Mouse (Mus musculus) liver, embryonic 16.5 days (tissue): Measurements from ENCODE around the gene Srp9. TPM values are rescaled to one million over a fixed set of nuclear protein-coding genes. Genes with fewer than 3 reads are reported as not detected.
"Not testable (repeated sequence)": the region's sequence is repeated elsewhere in the genome, so short reads cannot be mapped to it uniquely, and the experiment has no call there.

Experiments used
- ATAC-seq: fragments of 200-750 bp; cut with Nextera tagmentation; 2 replicates; pipeline ENCODE4 v1.8.0; 2017; ENCODE audit warnings: low read depth, mild to moderate bottlenecking, moderate number of reproducible peaks, moderate library complexity
- H3K27ac ChIP-seq: fragments of 300-500 bp; sonication (generic); 2 replicates; pipeline ENCODE4 v1.5.1; 2014; ENCODE audit warnings: mild to moderate bottlenecking, low read length
- H3K27me3 ChIP-seq: fragments of 300-500 bp; sonication (generic); 2 replicates; pipeline ENCODE4 v1.6.1; 2014; ENCODE audit warnings: low read depth, low read length, mixed read lengths; ENCODE audit not compliant: control insufficient read depth, insufficient read depth
- H3K36me3 ChIP-seq: fragments of 300-500 bp; sonication (generic); 2 replicates; pipeline ENCODE4 v1.6.1; 2014; ENCODE audit warnings: mild to moderate bottlenecking; ENCODE audit not compliant: control insufficient read depth, insufficient read depth
- H3K4me1 ChIP-seq: fragments of 300-500 bp; sonication (generic); 2 replicates; pipeline ENCODE4 v1.6.1; 2014; ENCODE audit warnings: low read depth, low read length, mixed read lengths; ENCODE audit not compliant: control insufficient read depth
- H3K4me2 ChIP-seq: fragments of 300-500 bp; sonication (generic); 2 replicates; pipeline ENCODE4 v1.6.1; 2014; ENCODE audit warnings: low read depth, low read length, mixed read lengths
- H3K4me3 ChIP-seq: fragments of 300-500 bp; sonication (generic); 2 replicates; pipeline ENCODE4 v1.5.1; 2014; ENCODE audit warnings: low read depth, mild to moderate bottlenecking, low read length
- H3K9ac ChIP-seq: fragments of 300-500 bp; sonication (generic); 2 replicates; pipeline ENCODE4 v1.6.1; 2014; ENCODE audit warnings: low read depth, low read length
- H3K9me3 ChIP-seq: fragments of 300-500 bp; sonication (generic); replicated peaks from 2 replicates; pipeline ENCODE4 v1.6.1; 2016; ENCODE audit warnings: low read length; ENCODE audit not compliant: control insufficient read depth
- WGBS: fragments of 180-500 bp; shearing (Covaris S2); extraction: QIAGEN DNeasy Blood & Tissue Kit; methylation state at CpG from one replicate; pipeline ENCODE4 v1.1.7; 2014; ENCODE audit not compliant: insufficient replicate concordance; 5-methylcytosine and 5-hydroxymethylcytosine counted together
- polyA plus RNA-seq: library from polyadenylated mRNA; unstranded; fragments of >200 nt; fragmentation: Nextera tagmentation; extraction: Ambion mirVana; gene quantifications from 2 replicates; pipeline ENCODE4 v1.2.1, GENCODE M21; 2015

The Srp9 gene
- polyA plus RNA-seq, 1 experiment from 2014 or later: 51.4 TPM

DNA sequence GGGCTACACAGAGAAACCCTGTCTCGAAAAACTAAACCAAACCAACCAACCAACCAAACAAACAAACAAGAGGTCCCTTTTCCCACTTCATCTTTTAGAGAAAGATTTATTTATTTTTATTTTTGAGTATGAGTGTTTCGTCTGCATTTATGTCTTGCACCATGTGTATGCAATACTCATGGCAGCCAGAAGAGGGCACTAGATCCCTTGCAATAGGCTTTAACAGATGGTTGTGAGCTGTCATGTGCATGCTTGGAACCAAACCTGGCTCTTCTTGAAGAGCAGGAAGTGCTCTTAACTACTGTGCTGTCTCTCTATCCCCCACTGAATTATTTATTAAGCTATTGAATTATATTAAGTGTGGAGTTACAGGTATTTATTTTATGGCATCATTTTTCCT, 25.4 kb downstream of the Srp9 start:
- Histone ChIP-seq H3K27ac (no peak overlapping the region), H3K4me3 (no peak overlapping the region), H3K9ac (no peak overlapping the region), H3K4me2 (no peak overlapping the region), H3K4me1 (no peaks in the 10 kb centered on the region), H3K9me3 (no peaks in the 10 kb centered on the region), H3K36me3 (no peaks in the 10 kb centered on the region), H3K27me3 (no peaks in the 10 kb centered on the region)
- WGBS: 56% methylated on average over 2 of the region's 2 CpGs
- ATAC-seq: no peak

DNA sequence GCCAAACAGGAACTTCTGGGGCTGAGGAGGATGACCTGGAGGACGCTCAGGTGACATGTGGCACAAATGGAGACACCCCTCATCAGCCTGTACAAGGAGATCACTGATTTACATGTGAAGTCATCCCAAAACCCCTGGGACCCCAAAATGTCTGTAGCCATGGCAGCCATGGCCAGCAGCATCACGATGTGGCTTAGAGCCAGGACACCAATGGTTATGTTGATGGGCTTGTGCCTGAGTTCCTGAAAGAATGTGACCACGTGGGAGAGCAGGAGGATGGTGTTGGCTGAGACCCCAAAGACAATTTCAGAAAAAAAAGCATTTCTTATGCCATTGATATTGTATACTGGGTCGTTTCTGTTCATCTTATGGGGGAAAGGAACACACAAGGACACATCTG, 33.2 kb downstream of the Srp9 start:
- no peaks in the 10 kb centered on the region for H3K9me3 ChIP-seq
- no peak overlapping the region for H3K4me2 ChIP-seq
- no peaks in the 10 kb centered on the region for H3K4me1 ChIP-seq
- no peak overlapping the region for H3K9ac ChIP-seq
- 42% methylated on average over 4 of the region's 4 CpGs for WGBS
- H3K4me3 ChIP-seq: no peak overlapping the region
- no peak overlapping the region for H3K27ac ChIP-seq
- no peaks in the 10 kb centered on the region for H3K36me3 ChIP-seq
- no peaks in the 10 kb centered on the region for H3K27me3 ChIP-seq
- no peak for ATAC-seq

DNA sequence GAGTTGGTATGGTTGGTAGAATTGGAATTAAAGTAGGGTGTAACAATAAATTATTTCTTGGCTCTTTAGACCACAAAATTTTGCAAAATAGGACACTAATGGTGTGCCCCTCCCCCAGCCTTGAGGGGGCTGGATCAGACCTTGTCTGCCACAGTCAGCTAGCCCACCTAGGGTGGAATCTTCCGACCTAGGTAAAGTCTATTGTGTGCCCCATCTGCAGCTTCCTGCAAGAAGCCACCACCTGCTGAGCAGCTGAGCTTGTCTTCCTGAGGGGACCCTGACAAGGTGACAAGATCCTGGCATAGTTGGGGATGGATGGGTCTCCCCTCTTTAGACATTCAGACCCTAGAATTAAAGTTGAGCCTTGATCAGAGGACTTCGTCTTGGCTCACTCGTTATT, 35.0 kb downstream of the Srp9 start:
- Histone ChIP-seq H3K27ac (no peak overlapping the region), H3K9me3 (no peaks in the 10 kb centered on the region), H3K36me3 (no peaks in the 10 kb centered on the region), H3K9ac (no peak overlapping the region), H3K4me1 (no peaks in the 10 kb centered on the region), H3K4me2 (no peak overlapping the region), H3K27me3 (no peaks in the 10 kb centered on the region), H3K4me3 (no peak overlapping the region)
- ATAC-seq: no peak
- WGBS: 69% methylated on average over 3 of the region's 3 CpGs

DNA sequence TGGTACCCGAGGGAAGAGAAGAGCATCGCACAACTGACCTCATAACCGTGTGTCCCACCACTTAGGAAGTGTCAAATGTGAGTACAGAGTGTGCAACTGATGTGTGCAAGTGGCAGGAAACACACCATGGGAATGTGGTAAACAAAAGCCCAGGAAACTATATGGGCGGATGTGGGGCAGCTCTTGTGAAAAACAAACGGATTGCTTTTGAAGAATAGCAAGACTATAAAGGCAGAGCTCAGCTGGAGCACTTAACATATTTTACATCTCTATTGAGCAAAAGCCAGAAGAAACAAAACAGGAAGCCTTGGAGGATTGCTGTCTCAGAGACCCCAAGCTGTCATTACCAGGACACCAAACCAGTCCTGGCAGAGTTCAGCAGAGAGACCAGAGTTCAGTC, 38.4 kb downstream of the Srp9 start:
- no peak overlapping the region for H3K27ac ChIP-seq
- no peaks in the 10 kb centered on the region for H3K27me3 ChIP-seq
- no peak overlapping the region for H3K4me3 ChIP-seq
- 24% methylated on average over 5 of the region's 5 CpGs for WGBS
- H3K36me3 ChIP-seq: no peaks in the 10 kb centered on the region
- ATAC-seq: no peak
- no peaks in the 10 kb centered on the region for H3K9me3 ChIP-seq
- no peaks in the 10 kb centered on the region for H3K4me1 ChIP-seq
- no peak overlapping the region for H3K9ac ChIP-seq
- H3K4me2 ChIP-seq: no peak overlapping the region

DNA sequence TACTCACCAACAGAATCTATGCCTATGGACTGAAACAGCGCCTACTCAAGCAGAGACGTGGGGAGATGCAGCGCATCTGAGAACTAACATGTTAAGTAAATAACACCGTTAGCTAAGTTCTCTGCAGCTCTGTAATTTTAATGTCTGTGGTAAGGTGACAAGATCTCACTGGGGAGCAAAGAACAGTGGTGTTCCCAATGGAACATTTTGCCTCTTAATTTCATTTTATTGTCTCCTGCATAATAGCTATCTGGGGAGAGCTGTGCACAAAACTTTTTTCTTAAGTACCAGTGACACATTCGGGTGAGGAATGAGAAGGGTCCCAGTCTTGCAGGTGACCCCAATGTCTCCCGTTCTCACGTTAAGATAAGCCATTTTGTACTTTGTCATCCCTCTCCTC, 39.8 kb downstream of the Srp9 start, which contains the start of gene Vmn1r1:
TSS of gene Vmn1r1 (minus strand) at position 101 of the 400 bp plus-strand sequence.
- no peak within 1 kb of the TSS for H3K27ac ChIP-seq
- H3K4me2 ChIP-seq: no peak within 1 kb of the TSS
- 64% methylated on average over 7 of the region's 7 CpGs for WGBS

DNA sequence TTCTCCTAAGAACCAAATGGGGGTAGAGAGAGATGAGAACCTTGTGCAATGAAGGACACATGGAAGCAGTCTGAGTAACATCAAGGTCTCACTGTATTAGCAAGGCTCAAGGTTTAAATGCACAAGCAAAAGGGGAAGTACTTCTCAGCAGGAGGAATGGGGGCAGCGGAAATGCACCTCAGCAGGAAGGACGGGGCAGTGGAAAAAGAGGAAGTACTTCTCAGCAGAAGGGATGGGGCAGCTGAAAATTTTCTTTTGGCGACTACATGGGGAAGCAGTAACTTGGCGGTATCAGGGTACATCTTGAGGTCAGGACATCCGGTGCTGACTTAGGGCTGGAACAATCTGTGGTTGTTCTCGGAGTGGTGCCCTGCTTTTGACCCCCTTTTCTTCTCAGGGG, 45.7 kb downstream of the Srp9 start:
- ATAC-seq, H3K9me3 ChIP-seq, H3K27me3 ChIP-seq, H3K9ac ChIP-seq, H3K4me2 ChIP-seq, H3K4me1 ChIP-seq, H3K27ac ChIP-seq, H3K36me3 ChIP-seq, H3K4me3 ChIP-seq: not testable (repeated sequence)
- 68% methylated on average over 6 of the region's 6 CpGs for WGBS

More for the DNA sequence above, 39.8 kb downstream of the Srp9 start, which contains the start of gene Vmn1r1:
- no peaks in the 10 kb centered on the region for H3K4me1 ChIP-seq
- H3K27me3 ChIP-seq: no peaks in the 10 kb centered on the region
- H3K36me3 ChIP-seq: no peaks in the 10 kb centered on the region
- no peak within 1 kb of the TSS for H3K9ac ChIP-seq
- ATAC-seq: no peak
- no peaks in the 10 kb centered on the region for H3K9me3 ChIP-seq
- no peak within 1 kb of the TSS for H3K4me3 ChIP-seq

DNA sequence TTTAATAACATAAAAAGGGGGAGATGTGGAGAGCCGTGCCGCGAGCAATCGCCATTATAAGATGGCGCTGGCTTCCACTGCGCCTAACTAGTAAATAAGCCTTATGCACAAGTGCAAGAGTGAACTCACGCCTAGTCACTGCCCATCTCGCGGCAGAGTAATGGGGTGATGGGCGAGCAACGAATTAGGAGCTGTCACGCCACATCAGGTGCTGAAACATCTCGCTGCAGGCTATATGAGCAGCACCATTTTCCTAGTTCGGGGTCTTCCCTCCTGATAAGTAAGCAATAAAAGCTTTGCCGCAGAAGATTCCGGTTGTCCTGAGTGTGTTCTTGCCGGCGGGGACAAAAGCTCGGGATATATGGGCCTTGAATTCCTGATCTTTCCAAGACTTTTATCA, 52.4 kb downstream of the Srp9 start:
- H3K9ac ChIP-seq, ATAC-seq, H3K4me3 ChIP-seq, H3K27ac ChIP-seq, H3K27me3 ChIP-seq, H3K36me3 ChIP-seq, H3K4me1 ChIP-seq, H3K9me3 ChIP-seq, H3K4me2 ChIP-seq: not testable (repeated sequence)
- 82% methylated on average over 19 of the region's 19 CpGs for WGBS

DNA sequence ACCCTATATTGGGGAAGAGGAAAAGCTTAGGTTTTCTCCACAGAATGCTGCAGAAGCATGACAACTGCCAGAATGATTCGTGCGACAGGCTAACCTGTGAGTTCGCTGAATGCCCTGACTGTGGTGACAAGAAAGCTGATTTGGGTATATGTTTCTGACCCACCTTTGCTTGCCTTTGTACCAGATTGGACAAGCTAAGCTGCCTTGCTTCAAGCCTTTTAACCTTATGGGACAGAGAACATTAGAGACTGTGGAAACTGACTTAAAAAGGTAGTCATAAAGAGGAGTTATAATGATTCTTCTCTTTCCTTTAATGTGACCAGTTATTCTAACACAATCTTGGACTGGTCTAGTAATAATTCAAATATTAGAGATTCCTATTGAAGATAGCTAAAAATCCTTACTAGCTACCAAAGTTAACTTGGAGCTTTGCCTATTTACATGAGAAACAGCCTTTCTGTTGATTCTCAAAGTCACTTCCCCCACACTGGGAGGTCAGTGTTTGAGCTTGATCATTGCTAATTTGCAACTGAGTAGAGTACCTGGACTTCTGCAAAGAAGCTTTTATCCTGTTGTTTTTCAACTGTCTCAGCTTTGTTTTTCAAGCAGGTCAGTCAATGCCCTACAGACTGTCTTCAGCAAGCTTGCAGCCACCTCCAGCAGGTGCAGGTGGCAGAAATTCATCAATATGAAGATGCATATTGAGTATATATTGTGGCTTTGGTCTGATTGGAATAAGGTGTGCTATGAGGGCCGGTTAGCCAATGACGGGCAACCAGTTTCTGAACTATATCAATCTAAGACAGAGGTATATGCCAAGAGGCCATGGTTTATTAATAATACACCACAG, 57.1 kb downstream of the Srp9 start:
- H3K27ac ChIP-seq: no peak overlapping the region
- H3K4me3 ChIP-seq: no peak overlapping the region
- H3K36me3 ChIP-seq: no peaks in the 10 kb centered on the region
- H3K9me3 ChIP-seq: no peaks in the 10 kb centered on the region
- no peak for ATAC-seq
- WGBS: 68% methylated on average over 5 of the region's 5 CpGs
- H3K4me1 ChIP-seq: no peaks in the 10 kb centered on the region
- no peak overlapping the region for H3K9ac ChIP-seq
- no peaks in the 10 kb centered on the region for H3K27me3 ChIP-seq
- H3K4me2 ChIP-seq: no peak overlapping the region
